Mouse (Mus musculus) A20 (cell line): ENCODE measurements around the gene Zfp781.
"Not testable (repeated sequence)": the region's sequence is repeated elsewhere in the genome, so short reads cannot be mapped to it uniquely, and the experiment has no call there.

Experiments used
- DNase-seq: peaks from one replicate; pipeline ENCODE4 v3.0.0-alpha.2; 2011; ENCODE audit warnings: low read depth, low spot score

The Zfp781 gene

GRCm38 (mm10) chr10:81929842-81930743 is at the start of gene Zfp781:
Gene Zfp781 (minus strand): TSS chr10:81930480.
- DNase-seq: not testable (repeated sequence)

DNA sequence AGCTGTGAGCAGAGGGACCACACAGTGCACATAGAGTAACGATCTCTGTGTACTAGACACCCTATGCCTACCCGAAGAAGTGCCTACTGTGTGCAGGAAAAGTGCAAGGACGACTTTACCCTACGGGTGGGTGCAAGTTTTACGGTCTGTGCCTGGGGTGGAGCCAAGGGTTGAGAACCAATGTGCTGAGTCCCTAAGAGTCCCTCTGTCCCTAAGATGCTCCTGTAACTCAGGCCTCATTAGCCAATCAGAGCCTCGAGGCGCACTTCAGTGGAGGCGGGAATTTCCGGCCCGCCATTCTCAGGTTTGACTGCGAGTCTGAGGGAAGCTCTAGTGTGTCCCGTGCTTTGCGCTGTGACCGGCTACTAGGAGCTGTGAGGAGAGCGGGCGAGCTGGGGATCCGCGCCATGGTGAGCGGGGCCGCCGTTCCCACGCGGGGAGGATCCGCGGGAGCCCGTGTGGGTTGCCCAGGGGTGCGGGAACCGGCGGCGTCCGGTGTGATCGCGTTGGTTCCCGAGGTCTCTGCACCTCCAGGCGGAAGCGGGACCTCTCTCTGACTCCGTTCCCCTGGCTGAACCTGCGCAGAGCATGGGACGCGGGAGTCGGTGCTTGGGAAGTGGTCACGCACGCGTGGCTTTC is 48.2 kb upstream of the Zfp781 start:
- not testable (repeated sequence) for DNase-seq

- not testable (repeated sequence) for DNase-seq
Measured at GRCm38 (mm10) chr10:81930744-81931118, 451 bp upstream of the Zfp781 start.

DNA sequence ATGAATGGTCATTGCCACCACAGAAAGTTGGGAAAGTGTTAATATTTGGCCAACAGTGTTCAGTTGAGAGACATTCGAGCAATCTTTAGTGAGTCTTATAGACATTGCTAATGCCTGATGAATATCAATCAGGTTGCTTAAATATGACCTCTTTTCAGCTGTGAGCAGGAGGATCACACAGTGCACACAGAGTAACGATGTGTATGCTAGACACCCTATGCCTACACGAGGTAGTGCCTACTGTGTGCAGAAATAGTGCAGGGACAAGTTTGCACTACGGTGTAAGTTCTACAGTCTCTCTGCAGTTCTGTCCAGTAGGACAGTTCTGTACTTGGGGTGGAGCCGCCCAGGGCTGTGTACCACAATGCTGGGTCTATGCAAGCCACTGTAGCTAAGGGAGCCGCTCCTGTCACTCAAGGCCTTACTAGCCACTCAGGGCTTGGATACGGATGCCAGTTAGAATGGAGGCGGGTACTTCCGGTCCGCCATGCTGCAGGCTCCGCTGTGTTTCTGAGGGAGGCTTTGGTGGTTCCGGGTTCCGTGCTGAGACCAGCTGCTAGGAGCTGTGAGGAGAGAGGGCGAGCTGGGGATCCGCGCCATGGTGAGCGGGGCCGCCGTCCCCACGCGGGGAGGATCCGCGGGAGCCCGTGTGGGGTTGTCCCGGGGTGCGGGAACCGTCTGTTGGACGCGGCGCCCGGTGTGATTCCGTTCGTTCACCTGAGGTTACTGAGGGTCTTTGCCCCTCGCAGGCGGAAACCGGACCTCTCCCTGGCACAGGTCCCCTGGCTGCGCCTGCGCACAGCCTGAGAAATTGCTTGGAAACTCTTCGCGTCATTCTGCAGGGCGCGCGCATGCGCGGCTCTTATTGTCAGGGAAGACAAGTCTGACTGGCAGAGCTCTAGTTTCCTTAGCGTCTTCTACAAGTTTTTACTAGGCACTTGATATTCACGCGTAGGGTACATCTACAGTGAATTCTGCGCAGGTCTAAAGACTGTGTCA is 66.6 kb downstream of the Zfp781 start, which contains the start of gene Gm32687:
Gene Gm32687, plus strand, starts transcription at position 526 of the 999 bp plus-strand sequence.
- DNase-seq: not testable (repeated sequence)
